Mouse (Mus musculus) liver, adult 10 weeks (tissue): Measurements from ENCODE around the gene Gm3542. TPM values are rescaled to one million over a fixed set of nuclear protein-coding genes. Genes with fewer than 3 reads are reported as not detected.

Experiments
- polyA plus RNA-seq: library from polyadenylated mRNA; stranded (reverse); fragments of 350-450 nt; fragmentation: Illumina TruSeq; extraction: RNeasy Lipid Tissue Mini Kit (QIAGEN cat#74804); gene quantifications from one replicate; pipeline ENCODE4 v1.2.3, GENCODE M21; 2014; ENCODE audit warnings: low read depth, low replicate concordance

Gm3542 gene
- not detected for polyA plus RNA-seq

DNA sequence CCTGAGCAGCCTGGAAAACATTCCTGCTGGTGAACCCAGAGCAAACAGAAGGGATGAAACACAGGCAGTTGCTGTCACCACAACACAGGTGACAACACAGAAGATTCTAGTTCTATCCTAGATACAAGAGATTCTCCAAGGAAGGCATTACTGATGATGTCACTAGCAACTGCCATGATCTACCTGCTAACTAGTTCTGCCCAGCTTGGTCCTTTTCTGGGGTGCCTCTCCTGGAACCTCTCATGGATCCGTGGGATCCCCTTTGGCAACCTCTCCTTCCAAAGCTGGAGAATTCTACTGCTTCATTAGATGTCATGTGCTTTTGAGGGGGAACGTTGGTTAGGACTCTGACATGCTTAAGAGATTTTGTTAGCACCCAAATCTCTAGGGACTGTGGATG lies at the start of gene Gm3542:
Gene Gm3542 (minus strand): TSS at position 101 of the 400 bp plus-strand sequence.

Other genes starting within 250 kb of the Gm3542 start
- gene Gm8279, start 203.4 kb downstream of the Gm3542 start, polyA plus RNA-seq = not detected
- gene Gm3317, start 170.4 kb downstream of the Gm3542 start, polyA plus RNA-seq = not detected
- gene Gm8271, start 149.1 kb downstream of the Gm3542 start, polyA plus RNA-seq = not detected
- not detected for gene Gm3526, start 74.3 kb downstream of the Gm3542 start, polyA plus RNA-seq
- not detected for gene Gm3500, start 54.1 kb upstream of the Gm3542 start, polyA plus RNA-seq
- not detected for gene Gm3194, start 120.5 kb upstream of the Gm3542 start, polyA plus RNA-seq
- not detected for gene Gm8246, start 142.9 kb upstream of the Gm3542 start, polyA plus RNA-seq
- gene Gm3187, start 149.3 kb upstream of the Gm3542 start, polyA plus RNA-seq = not detected
- not detected for gene Gm3488, start 166.7 kb upstream of the Gm3542 start, polyA plus RNA-seq
- gene Gm3532, start 203.6 kb upstream of the Gm3542 start, polyA plus RNA-seq = not detected